Mouse (Mus musculus) forebrain, postnatal 0 days (tissue): Measurements from ENCODE around the gene Aip. TPM values are rescaled to one million over a fixed set of nuclear protein-coding genes. Genes with fewer than 3 reads are reported as not detected.
"Not testable (repeated sequence)": the region's sequence is repeated elsewhere in the genome, so short reads cannot be mapped to it uniquely, and the experiment has no call there.

ENCODE experiments used
- ATAC-seq: fragments of 200-750 bp; cut with Nextera tagmentation; 2 replicates; pipeline ENCODE4 v1.8.0; 2017; ENCODE audit warnings: mild to moderate bottlenecking, moderate library complexity
- DNase-seq: peaks from one replicate; pipeline ENCODE4 v3.0.0-alpha.2; 2015
- H3K27ac ChIP-seq: fragments of 300-500 bp; sonication (generic); 2 replicates; pipeline ENCODE4 v1.5.1; 2014; ENCODE audit warnings: low read depth, mild to moderate bottlenecking, antibody characterized with exemption, low read length, moderate library complexity, mixed read lengths
- H3K27me3 ChIP-seq: fragments of 300-500 bp; sonication (generic); 2 replicates; pipeline ENCODE4 v1.6.1; 2014; ENCODE audit warnings: mild to moderate bottlenecking, low read length, mixed read lengths; ENCODE audit not compliant: insufficient read depth
- H3K36me3 ChIP-seq: fragments of 300-500 bp; sonication (generic); 2 replicates; pipeline ENCODE4 v1.6.1; 2014; ENCODE audit warnings: mild to moderate bottlenecking, moderate library complexity; ENCODE audit not compliant: insufficient read depth
- H3K4me1 ChIP-seq: fragments of 300-500 bp; sonication (generic); 2 replicates; pipeline ENCODE4 v1.6.1; 2014; ENCODE audit warnings: antibody characterized with exemption; ENCODE audit not compliant: insufficient read depth
- H3K4me2 ChIP-seq: fragments of 300-500 bp; sonication (generic); 2 replicates; pipeline ENCODE4 v1.6.1; 2014; ENCODE audit warnings: low read depth, mild to moderate bottlenecking, moderate library complexity
- H3K4me3 ChIP-seq: fragments of 300-500 bp; sonication (generic); 2 replicates; pipeline ENCODE4 v1.5.1; 2014; ENCODE audit warnings: low read depth, low read length, mixed read lengths
- H3K9ac ChIP-seq: fragments of 300-500 bp; sonication (generic); 2 replicates; pipeline ENCODE4 v1.6.1; 2014; ENCODE audit warnings: mild to moderate bottlenecking
- H3K9me3 ChIP-seq: fragments of 300-500 bp; sonication (generic); 2 replicates; pipeline ENCODE4 v1.6.1; 2016; ENCODE audit warnings: low read length
- CTCF ChIP-seq: sonication (generic); IDR thresholded peaks from 2 replicates; pipeline ENCODE4 v1.5.1; 2016; ENCODE audit warnings: antibody characterized with exemption, control low read depth, low read depth
- WGBS: fragments of 180-500 bp; shearing (Covaris S2); extraction: QIAGEN DNeasy Blood & Tissue Kit; methylation state at CpG from one replicate; pipeline ENCODE4 v1.1.7; 2014; 5-methylcytosine and 5-hydroxymethylcytosine counted together
- polyA plus RNA-seq: library from polyadenylated mRNA; unstranded; fragments of >200 nt; fragmentation: Nextera tagmentation; extraction: Ambion mirVana; gene quantifications from 2 replicates; pipeline ENCODE4 v1.2.1, GENCODE M21; 2015
- total RNA-seq: library from RNA; depleted of rRNA; stranded (reverse); fragments of >200 nt; gene quantifications from 2 replicates; pipeline ENCODE4 v1.2.3, GENCODE M21; 2014

Gene Aip
- total and polyA plus RNA-seq, 2 experiments from 2014 or later = 25.8 to 86.2 TPM

GRCm38 (mm10) chr19:4134354-4134753, 8.7 kb upstream of the Aip start:
- Histone ChIP-seq H3K9ac (no peak overlapping the region), H3K4me1 (no peaks in the 10 kb centered on the region), H3K27me3 (no peaks in the 10 kb centered on the region), H3K27ac (no peak overlapping the region), H3K9me3 (no peaks in the 10 kb centered on the region), H3K4me2 (no peak overlapping the region), H3K4me3 (no peak overlapping the region), H3K36me3 (peaks cover 34% of the 10 kb centered on the region)
- TF ChIP-seq CTCF = no peak
- no peak for DNase-seq
- no peak for ATAC-seq
- 82% methylated on average over 4 of the region's 4 CpGs for WGBS

- peaks cover 50% of the 10 kb centered on the region for H3K36me3 ChIP-seq
- 88% methylated on average over 2 of the region's 2 CpGs for WGBS
- ATAC-seq = no peak
- DNase-seq = no peak
- peaks cover 4% of the 10 kb centered on the region; the same call in 1 of the 2 replicates for H3K4me1 ChIP-seq
- no peaks in the 10 kb centered on the region for H3K9me3 ChIP-seq
- 0 out of 2 replicates have a peak, but pooled peaks have one; percentile 21 for TF ChIP-seq CTCF
- no peak overlapping the region for H3K4me3 ChIP-seq
- H3K27me3 ChIP-seq = no peaks in the 10 kb centered on the region
- H3K27ac ChIP-seq = no peak overlapping the region
- no peak overlapping the region for H3K9ac ChIP-seq
- H3K4me2 ChIP-seq = no peak overlapping the region
Measured at GRCm38 (mm10) chr19:4131768-4132167, 6.1 kb upstream of the Aip start.

- TF ChIP-seq CTCF = no peak
- H3K4me2 ChIP-seq = no peak overlapping the region
- no peaks in the 10 kb centered on the region for H3K9me3 ChIP-seq
- ATAC-seq = no peak
- no peak overlapping the region for H3K4me3 ChIP-seq
- H3K27me3 ChIP-seq = no peaks in the 10 kb centered on the region
- DNase-seq = no peak
- WGBS = 98% methylated on average over 5 of the region's 5 CpGs
- no peak overlapping the region for H3K9ac ChIP-seq
- H3K4me1 ChIP-seq = peaks cover 9% of the 10 kb centered on the region; the same call in 1 of the 2 replicates
- H3K36me3 ChIP-seq = peaks cover 50% of the 10 kb centered on the region
- no peak overlapping the region for H3K27ac ChIP-seq
Measured at GRCm38 (mm10) chr19:4131075-4131474, 5.4 kb upstream of the Aip start.

DNA sequence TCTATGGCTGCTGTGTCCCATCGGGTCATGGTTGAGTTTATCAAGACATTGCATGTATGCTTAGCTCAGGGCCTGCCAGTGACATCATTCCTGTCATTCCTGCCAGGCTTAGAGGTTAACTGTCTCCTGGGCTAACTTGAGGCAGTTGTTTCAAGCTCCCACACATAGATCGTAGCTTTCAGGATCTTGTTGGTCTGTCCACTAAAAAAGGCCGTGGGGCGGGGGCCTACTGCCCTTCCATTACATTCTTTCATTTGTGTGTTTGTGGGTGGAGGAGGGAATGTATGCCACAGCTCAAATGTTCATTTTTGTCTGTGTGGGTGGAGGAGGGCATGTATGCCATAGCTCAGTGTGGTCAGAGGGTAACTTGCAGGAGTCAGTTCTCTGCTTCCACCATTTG, 4.4 kb upstream of the Aip start:
- Histone ChIP-seq H3K4me2 (no peak overlapping the region), H3K27ac (no peak overlapping the region), H3K9me3 (no peaks in the 10 kb centered on the region), H3K36me3 (peaks cover 50% of the 10 kb centered on the region), H3K4me1 (peaks cover 9% of the 10 kb centered on the region; the same call in 1 of the 2 replicates), H3K4me3 (no peak overlapping the region), H3K9ac (no peak overlapping the region), H3K27me3 (no peaks in the 10 kb centered on the region)
- ATAC-seq (no peak), DNase-seq (no peak)
- WGBS = 93% methylated on average over 4 of the region's 4 CpGs
- no peak for TF ChIP-seq CTCF

- TF ChIP-seq CTCF = no peak
- peaks cover 50% of the 10 kb centered on the region for H3K36me3 ChIP-seq
- H3K4me2 ChIP-seq = no peak overlapping the region
- DNase-seq (no peak), ATAC-seq (no peak)
- no peaks in the 10 kb centered on the region for H3K27me3 ChIP-seq
- WGBS = 95% methylated on average over 7 of the region's 7 CpGs
- H3K27ac ChIP-seq = no peak overlapping the region
- H3K9ac ChIP-seq = no peak overlapping the region
- H3K4me3 ChIP-seq = no peak overlapping the region
- no peaks in the 10 kb centered on the region for H3K9me3 ChIP-seq
- peaks cover 9% of the 10 kb centered on the region; the same call in 1 of the 2 replicates for H3K4me1 ChIP-seq
Measured at GRCm38 (mm10) chr19:4129462-4129861, 3.8 kb upstream of the Aip start.

DNA sequence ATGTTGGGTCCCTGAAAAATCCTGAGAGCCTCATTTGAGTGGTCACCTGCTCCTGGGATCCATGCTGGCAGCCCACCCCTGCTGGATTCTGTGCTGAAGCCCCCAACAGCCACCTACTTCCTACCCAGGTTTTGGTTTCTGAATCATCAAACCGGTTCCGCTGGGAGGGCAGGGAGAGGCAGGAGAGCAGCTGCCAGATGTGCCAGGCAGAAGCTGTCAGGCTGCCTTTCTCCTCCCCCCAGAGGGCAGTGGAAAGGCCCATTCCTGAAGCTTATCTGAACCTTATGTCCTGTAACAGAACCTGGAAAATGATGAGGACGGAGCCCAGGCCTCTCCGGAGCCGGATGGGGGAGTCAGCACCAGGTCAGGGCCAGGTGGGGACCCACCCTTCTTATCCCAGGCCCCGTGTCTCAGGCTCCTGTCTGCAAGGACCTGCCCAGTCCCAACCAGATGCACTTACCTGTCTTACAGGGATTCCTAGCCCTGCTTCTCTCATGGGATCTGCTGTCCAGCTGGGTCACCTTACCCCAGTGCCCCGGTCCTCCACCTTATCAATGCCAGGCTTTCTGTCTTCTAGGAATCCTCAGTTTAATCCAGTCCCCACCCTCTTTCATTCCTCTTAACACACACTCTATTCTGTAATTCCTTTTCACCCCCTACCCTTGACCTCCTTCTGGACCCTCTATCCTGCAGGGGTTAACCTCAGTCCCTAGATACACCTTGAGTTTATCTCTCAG, 1.3 kb upstream of the Aip start:
- peak overlapping the region; percentile 81 for H3K4me3 ChIP-seq
- H3K27me3 ChIP-seq = no peaks in the 10 kb centered on the region
- H3K27ac ChIP-seq = no peak overlapping the region
- TF ChIP-seq CTCF = no peak
- H3K4me1 ChIP-seq = peaks cover 9% of the 10 kb centered on the region; the same call in 1 of the 2 replicates
- H3K9ac ChIP-seq = peak overlapping the region; percentile 92
- H3K36me3 ChIP-seq = peaks cover 36% of the 10 kb centered on the region
- 73% methylated on average over 7 of the region's 7 CpGs for WGBS
- no peak for DNase-seq
- no peak for ATAC-seq
- H3K4me2 ChIP-seq = peak overlapping the region; percentile 65
- no peaks in the 10 kb centered on the region for H3K9me3 ChIP-seq

DNA sequence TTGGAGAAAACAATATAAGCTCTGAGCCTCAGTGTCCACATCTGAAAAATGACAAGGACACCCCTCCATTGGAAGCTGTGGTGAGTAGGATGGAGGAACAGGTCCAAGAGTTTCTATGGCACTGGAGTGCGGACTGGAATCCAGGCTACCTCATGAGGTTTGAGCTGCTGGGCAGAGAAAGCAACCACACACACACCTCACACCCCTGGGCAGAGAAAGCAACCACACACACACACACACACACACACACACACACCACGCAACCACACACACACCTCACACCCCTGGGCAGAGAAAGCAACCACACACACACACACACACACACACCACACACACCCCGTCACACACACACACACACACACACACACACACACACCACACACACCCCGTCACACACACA, 390 bp downstream of the Aip start:
- ATAC-seq = peak; percentile 16
- Histone ChIP-seq H3K27ac (peak overlapping the region; percentile 54; the same call in 1 of the 2 replicates), H3K9ac (peak overlapping the region; percentile 92; the same call in 1 of the 2 replicates), H3K36me3 (peaks cover 21% of the 10 kb centered on the region), H3K4me3 (peak overlapping the region; percentile 81), H3K4me2 (peak overlapping the region; percentile 65), H3K4me1 (peaks cover 15% of the 10 kb centered on the region)
- not testable (repeated sequence) for H3K27me3 ChIP-seq, H3K9me3 ChIP-seq
- 8% methylated on average over 4 of the region's 4 CpGs for WGBS
- peak; percentile 52 for DNase-seq
